Mouse (Mus musculus): ENCODE results near the gene Itprip. TPM values are rescaled to one million over a fixed set of nuclear protein-coding genes. Genes with fewer than 3 reads are reported as not detected.

Itprip gene
- 7.4 and 7.6 TPM in 2 replicates for polyA plus RNA-seq (2011; ENCODE audit: insufficient read depth, insufficient read length, low read depth, missing spikeins)

DNA sequence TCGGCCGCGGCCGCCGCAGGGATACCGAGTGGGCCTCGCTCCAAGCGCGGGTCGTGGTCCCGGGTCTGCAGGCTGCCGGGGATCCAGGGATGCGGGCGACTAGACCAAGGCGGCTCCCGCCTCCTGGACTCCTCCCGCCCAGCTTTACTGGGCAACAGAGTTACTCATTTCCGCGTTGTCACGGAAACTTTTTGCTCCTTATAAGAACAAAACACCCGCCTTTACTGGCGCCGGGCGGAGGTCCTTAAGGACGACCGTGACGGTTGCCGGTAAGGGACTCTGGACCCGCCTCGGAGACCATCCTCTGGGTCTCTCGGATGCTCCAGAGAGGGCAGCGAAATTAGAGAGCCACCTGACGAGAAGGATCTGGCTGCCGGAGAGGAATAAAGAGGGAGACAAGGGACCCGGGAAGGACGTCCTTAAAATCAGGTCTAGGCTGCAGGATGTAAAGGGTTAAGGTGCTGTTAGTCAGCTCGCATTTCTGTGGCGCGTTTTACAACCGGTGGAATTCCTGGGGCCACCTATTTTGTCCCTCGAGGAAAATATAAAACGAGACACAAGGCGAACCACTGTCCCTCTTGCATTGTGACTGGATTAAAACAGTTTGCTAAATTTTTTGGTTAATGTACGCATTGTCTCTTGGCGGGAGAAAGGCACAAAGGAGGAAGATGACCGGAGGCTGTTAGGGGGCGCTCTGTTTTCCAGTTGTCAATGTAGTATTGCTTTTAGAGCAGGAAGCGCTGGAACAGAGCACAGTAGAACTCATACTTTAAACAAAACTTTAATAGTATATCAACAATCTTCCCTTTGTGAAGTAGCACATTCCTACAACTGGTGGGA is at the start of gene Itprip, which contains the start of gene Cfap43:
TSS of gene Itprip (minus strand) at position 174 of the 840 bp plus-strand sequence.
TSS of gene Cfap43 (minus strand) at position 162 of the 840 bp plus-strand sequence.
- H3K27ac ChIP-seq (ENCODE audit: insufficient read depth, low read length) = no peak within 1 kb of the TSS
- H3K4me1 ChIP-seq (ENCODE audit: control insufficient read depth, insufficient read depth, low read length) = no peaks in the 10 kb centered on the region
- H3K9me3 ChIP-seq (replicated peaks; ENCODE audit: control insufficient read depth, insufficient read depth, low read length, poor library complexity, severe bottlenecking) = no peaks in the 10 kb centered on the region
- TF ChIP-seq EP300 (IDR thresholded peaks at IDR 0.05; ENCODE audit: insufficient read depth, low read depth, low read length) (no peak), CTCF (IDR thresholded peaks at IDR 0.05; ENCODE audit: low read depth, low read length) (peak; percentile 9), POLR2A (IDR thresholded peaks at IDR 0.05; ENCODE audit: insufficient read depth, low read length) (no peak)
- peak within 1 kb of the TSS; percentile 86 for H3K4me3 ChIP-seq (ENCODE audit: low read depth, low read length)
- H3K27me3 ChIP-seq (ENCODE audit: control insufficient read depth, insufficient read depth, low read length, poor library complexity, severe bottlenecking) = no peaks in the 10 kb centered on the region; the same call in 1 of the 2 replicates
- H3K36me3 ChIP-seq (ENCODE audit: control insufficient read depth, insufficient read depth, low read length, poor library complexity, severe bottlenecking) = no peaks in the 10 kb centered on the region
- H3K9ac ChIP-seq (ENCODE audit: low read depth, poor library complexity, severe bottlenecking) = peak within 1 kb of the TSS; percentile 59

DNA sequence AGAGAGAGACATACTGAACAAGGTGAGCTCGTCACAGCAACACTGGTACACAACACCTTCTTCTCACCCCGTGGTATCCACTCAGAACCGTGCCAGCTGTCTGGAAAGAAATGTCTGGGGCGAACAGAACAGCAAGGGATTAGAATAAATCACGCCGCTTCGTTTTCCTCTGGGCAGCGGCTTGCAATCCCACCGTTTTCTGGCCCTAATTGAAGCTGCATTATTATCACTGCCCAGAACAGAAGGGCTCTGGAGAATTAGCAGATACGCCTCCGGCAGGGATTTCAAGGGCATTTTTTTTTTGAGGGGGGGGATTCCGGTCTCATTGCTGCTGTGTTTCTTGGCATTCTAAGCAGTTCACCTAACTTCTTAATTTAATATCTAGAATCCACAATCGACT is 39.1 kb upstream of the Itprip start:
- H3K4me3 ChIP-seq (ENCODE audit: low read depth, low read length) = no peak overlapping the region
- H3K9ac ChIP-seq (ENCODE audit: low read depth, poor library complexity, severe bottlenecking) = no peak overlapping the region
- H3K27ac ChIP-seq (ENCODE audit: insufficient read depth, low read length) = no peak overlapping the region
- no peaks in the 10 kb centered on the region for H3K36me3 ChIP-seq (ENCODE audit: control insufficient read depth, insufficient read depth, low read length, poor library complexity, severe bottlenecking)
- H3K27me3 ChIP-seq (ENCODE audit: control insufficient read depth, insufficient read depth, low read length, poor library complexity, severe bottlenecking) = no peaks in the 10 kb centered on the region
- no peaks in the 10 kb centered on the region for H3K4me1 ChIP-seq (ENCODE audit: control insufficient read depth, insufficient read depth, low read length)
- TF ChIP-seq POLR2A (IDR thresholded peaks at IDR 0.05; ENCODE audit: insufficient read depth, low read length) = no peak
- TF ChIP-seq EP300 (IDR thresholded peaks at IDR 0.05; ENCODE audit: insufficient read depth, low read depth, low read length) = no peak
- TF ChIP-seq CTCF (IDR thresholded peaks at IDR 0.05; ENCODE audit: low read depth, low read length) = no peak
- no peaks in the 10 kb centered on the region for H3K9me3 ChIP-seq (replicated peaks; ENCODE audit: control insufficient read depth, insufficient read depth, low read length, poor library complexity, severe bottlenecking)

DNA sequence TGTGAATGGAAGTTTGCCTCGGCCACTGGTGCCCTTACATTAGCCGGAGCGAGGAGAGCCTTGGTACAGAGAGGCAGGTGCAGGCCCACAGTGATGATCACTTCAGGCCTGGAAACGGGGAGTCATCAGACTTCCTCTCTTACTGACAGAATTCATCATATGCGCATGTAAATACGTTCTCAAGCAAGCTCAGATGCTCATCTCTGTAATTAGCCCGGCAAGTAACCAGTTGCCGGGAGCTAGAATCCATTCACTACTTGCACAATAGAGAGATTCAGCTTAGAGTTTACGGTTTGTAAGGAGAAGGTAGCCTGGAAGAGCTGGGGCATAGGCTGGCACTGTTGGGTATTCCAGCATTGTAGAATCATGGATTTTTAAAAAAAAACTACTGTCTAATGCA is 34.1 kb upstream of the Itprip start:
- Histone ChIP-seq H3K4me3 (ENCODE audit: low read depth, low read length) (no peak overlapping the region), H3K27ac (ENCODE audit: insufficient read depth, low read length) (no peak overlapping the region), H3K9ac (ENCODE audit: low read depth, poor library complexity, severe bottlenecking) (no peak overlapping the region), H3K9me3 (replicated peaks; ENCODE audit: control insufficient read depth, insufficient read depth, low read length, poor library complexity, severe bottlenecking) (no peaks in the 10 kb centered on the region), H3K4me1 (ENCODE audit: control insufficient read depth, insufficient read depth, low read length) (no peaks in the 10 kb centered on the region), H3K36me3 (ENCODE audit: control insufficient read depth, insufficient read depth, low read length, poor library complexity, severe bottlenecking) (no peaks in the 10 kb centered on the region), H3K27me3 (ENCODE audit: control insufficient read depth, insufficient read depth, low read length, poor library complexity, severe bottlenecking) (no peaks in the 10 kb centered on the region)
- TF ChIP-seq POLR2A (IDR thresholded peaks at IDR 0.05; ENCODE audit: insufficient read depth, low read length) (no peak), EP300 (IDR thresholded peaks at IDR 0.05; ENCODE audit: insufficient read depth, low read depth, low read length) (no peak), CTCF (IDR thresholded peaks at IDR 0.05; ENCODE audit: low read depth, low read length) (no peak)

DNA sequence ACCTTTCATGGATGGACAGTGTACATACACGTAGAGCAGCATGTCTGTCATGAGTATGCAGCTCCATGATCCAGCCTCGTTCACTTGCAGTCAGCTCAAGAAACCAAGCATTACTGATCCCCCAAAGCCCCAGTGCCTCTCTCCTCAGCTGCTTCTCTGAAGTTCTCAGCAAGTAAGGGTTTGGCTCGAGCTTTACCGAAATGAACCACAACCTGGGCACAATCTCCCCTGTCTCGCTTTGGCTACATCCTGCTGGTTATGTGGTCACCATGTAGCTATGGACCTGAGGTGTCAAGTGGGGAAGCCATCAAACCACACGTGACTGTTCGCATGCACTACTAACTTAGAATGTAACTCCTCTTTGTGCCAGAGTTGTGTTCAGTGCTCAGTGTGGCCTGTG is 31.8 kb upstream of the Itprip start:
- no peak for TF ChIP-seq EP300 (IDR thresholded peaks at IDR 0.05; ENCODE audit: insufficient read depth, low read depth, low read length)
- no peak for TF ChIP-seq POLR2A (IDR thresholded peaks at IDR 0.05; ENCODE audit: insufficient read depth, low read length)
- TF ChIP-seq CTCF (IDR thresholded peaks at IDR 0.05; ENCODE audit: low read depth, low read length) = no peak
- no peak overlapping the region for H3K4me3 ChIP-seq (ENCODE audit: low read depth, low read length)
- H3K27me3 ChIP-seq (ENCODE audit: control insufficient read depth, insufficient read depth, low read length, poor library complexity, severe bottlenecking) = no peaks in the 10 kb centered on the region
- no peak overlapping the region for H3K27ac ChIP-seq (ENCODE audit: insufficient read depth, low read length)
- no peaks in the 10 kb centered on the region for H3K36me3 ChIP-seq (ENCODE audit: control insufficient read depth, insufficient read depth, low read length, poor library complexity, severe bottlenecking)
- no peak overlapping the region for H3K9ac ChIP-seq (ENCODE audit: low read depth, poor library complexity, severe bottlenecking)
- H3K4me1 ChIP-seq (ENCODE audit: control insufficient read depth, insufficient read depth, low read length) = no peaks in the 10 kb centered on the region
- H3K9me3 ChIP-seq (replicated peaks; ENCODE audit: control insufficient read depth, insufficient read depth, low read length, poor library complexity, severe bottlenecking) = no peaks in the 10 kb centered on the region

DNA sequence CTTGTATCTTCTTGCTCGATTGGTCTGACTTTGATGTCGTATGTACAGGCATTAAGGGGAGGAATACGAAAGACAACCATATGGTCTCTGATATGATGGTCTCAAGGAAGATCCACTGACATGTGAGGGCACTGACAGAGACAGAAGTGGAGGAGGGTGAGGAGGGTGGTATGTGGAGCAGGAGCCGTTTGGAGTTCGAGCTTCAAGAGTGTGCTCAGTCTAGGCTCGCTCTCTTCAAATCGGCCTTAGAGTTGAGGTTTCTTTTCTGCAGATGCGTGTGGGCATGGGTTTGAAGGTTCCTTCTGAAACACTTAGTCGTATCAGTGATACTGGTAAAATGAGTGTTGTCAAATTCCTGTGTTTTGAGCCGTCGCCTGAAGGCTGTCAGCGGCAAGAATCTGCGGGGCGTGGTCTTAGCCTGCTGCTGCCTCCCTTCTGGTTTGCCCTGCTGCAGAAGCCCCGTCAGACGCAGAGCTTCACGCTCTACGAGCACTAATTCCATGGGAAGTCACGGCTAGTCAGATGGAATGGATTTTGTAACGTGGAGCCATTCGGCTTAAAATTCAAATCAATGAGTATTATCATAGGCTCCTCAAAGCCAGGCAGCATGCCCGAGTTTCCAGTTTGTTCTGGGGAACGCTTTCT is 27.8 kb upstream of the Itprip start:
- Histone ChIP-seq H3K36me3 (ENCODE audit: control insufficient read depth, insufficient read depth, low read length, poor library complexity, severe bottlenecking) (no peaks in the 10 kb centered on the region), H3K4me3 (ENCODE audit: low read depth, low read length) (no peak overlapping the region), H3K27me3 (ENCODE audit: control insufficient read depth, insufficient read depth, low read length, poor library complexity, severe bottlenecking) (no peaks in the 10 kb centered on the region), H3K4me1 (ENCODE audit: control insufficient read depth, insufficient read depth, low read length) (no peaks in the 10 kb centered on the region), H3K27ac (ENCODE audit: insufficient read depth, low read length) (no peak overlapping the region), H3K9ac (ENCODE audit: low read depth, poor library complexity, severe bottlenecking) (no peak overlapping the region), H3K9me3 (replicated peaks; ENCODE audit: control insufficient read depth, insufficient read depth, low read length, poor library complexity, severe bottlenecking) (no peaks in the 10 kb centered on the region)
- TF ChIP-seq EP300 (IDR thresholded peaks at IDR 0.05; ENCODE audit: insufficient read depth, low read depth, low read length) (no peak), POLR2A (IDR thresholded peaks at IDR 0.05; ENCODE audit: insufficient read depth, low read length) (no peak), CTCF (IDR thresholded peaks at IDR 0.05; ENCODE audit: low read depth, low read length) (no peak)

DNA sequence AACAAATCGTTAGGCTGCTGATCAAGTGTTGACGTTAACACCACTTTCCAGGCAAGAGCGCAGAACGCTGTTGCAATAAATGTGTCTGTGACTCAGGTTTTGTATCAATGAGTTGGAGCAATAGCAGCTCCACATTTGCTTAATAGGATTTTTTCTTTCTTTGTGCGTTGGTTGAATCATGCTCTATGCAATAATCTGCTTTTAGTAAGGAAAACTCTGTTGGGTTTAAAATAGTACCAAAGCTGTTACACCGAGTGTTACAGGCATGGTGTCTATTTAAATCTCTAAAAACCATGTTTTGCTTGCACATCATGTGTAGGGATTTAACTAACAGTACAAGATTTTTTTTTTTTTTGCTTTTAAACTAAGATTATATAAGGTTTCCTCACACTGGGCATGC is 20.3 kb upstream of the Itprip start:
- TF ChIP-seq EP300 (IDR thresholded peaks at IDR 0.05; ENCODE audit: insufficient read depth, low read depth, low read length) (no peak), POLR2A (IDR thresholded peaks at IDR 0.05; ENCODE audit: insufficient read depth, low read length) (no peak), CTCF (IDR thresholded peaks at IDR 0.05; ENCODE audit: low read depth, low read length) (no peak)
- Histone ChIP-seq H3K36me3 (ENCODE audit: control insufficient read depth, insufficient read depth, low read length, poor library complexity, severe bottlenecking) (no peaks in the 10 kb centered on the region), H3K4me1 (ENCODE audit: control insufficient read depth, insufficient read depth, low read length) (no peaks in the 10 kb centered on the region), H3K9me3 (replicated peaks; ENCODE audit: control insufficient read depth, insufficient read depth, low read length, poor library complexity, severe bottlenecking) (no peaks in the 10 kb centered on the region), H3K4me3 (ENCODE audit: low read depth, low read length) (no peak overlapping the region), H3K27me3 (ENCODE audit: control insufficient read depth, insufficient read depth, low read length, poor library complexity, severe bottlenecking) (no peaks in the 10 kb centered on the region), H3K9ac (ENCODE audit: low read depth, poor library complexity, severe bottlenecking) (no peak overlapping the region), H3K27ac (ENCODE audit: insufficient read depth, low read length) (no peak overlapping the region)
